Mouse (Mus musculus): ENCODE data around the gene Gm20721. TPM values are rescaled to one million over a fixed set of nuclear protein-coding genes. Genes with fewer than 3 reads are reported as not detected.

Gm20721 gene
- polyA plus RNA-seq, 1 experiment, result 9.7 TPM

GRCm38 (mm10) chr2:174312661-174313060 is 33.9 kb downstream of the Gm20721 start:
- TF ChIP-seq REST (IDR thresholded peaks at IDR 0.05; ENCODE audit: insufficient read depth, insufficient read length) (no peak), TCF3 (IDR thresholded peaks at IDR 0.05; ENCODE audit: insufficient read length, low read depth) (no peak), USF1 (IDR thresholded peaks at IDR 0.05; ENCODE audit: low read depth) (no peak), MYOD1 (IDR thresholded peaks at IDR 0.05; ENCODE audit: control insufficient read depth in 1 of 3, insufficient read length in 2 of 3, low read depth in 2 of 3) (no peak), MYOG (IDR thresholded peaks at IDR 0.05; ENCODE audit: control insufficient read depth in 1 of 3, insufficient read depth in 1 of 3, insufficient read length in 2 of 3, low read depth in 2 of 3) (no peak), SRF (IDR thresholded peaks at IDR 0.05; ENCODE audit: control insufficient read depth, insufficient read length, low read depth) (no peak), POLR2A (IDR thresholded peaks at IDR 0.05; ENCODE audit: insufficient read length, low read depth) (no peak), CEBPB (IDR thresholded peaks at IDR 0.05; ENCODE audit: insufficient read depth, poor library complexity, severe bottlenecking) (no peak), TCF12 (IDR thresholded peaks at IDR 0.05; ENCODE audit: insufficient read depth, poor library complexity, severe bottlenecking) (no peak), MAX (IDR thresholded peaks at IDR 0.05; ENCODE audit: low read depth) (no peak), POLR2AphosphoS2 (IDR thresholded peaks at IDR 0.05; ENCODE audit: insufficient read length, low read depth) (no peak), E2F4 (IDR thresholded peaks at IDR 0.05; ENCODE audit: insufficient read depth) (no peak)
- H3ac ChIP-seq (ENCODE audit: control insufficient read depth, insufficient read length), result no peak overlapping the region
- H3K4me3 ChIP-seq, result no peak overlapping the region
- H3K4me2 ChIP-seq (ENCODE audit: low read depth), result no peak overlapping the region
- H3K27me3 ChIP-seq (ENCODE audit: control insufficient read depth, insufficient read depth, insufficient read length), result no peaks in the 10 kb centered on the region
- H3K79me2 ChIP-seq (ENCODE audit: control insufficient read depth, insufficient read depth), result no peaks in the 10 kb centered on the region
- no peaks in the 10 kb centered on the region for H3K36me3 ChIP-seq (ENCODE audit: control insufficient read depth, insufficient read depth)

- Histone ChIP-seq H3K4me2 (ENCODE audit: low read depth) (no peak overlapping the region), H3K4me3 (no peak overlapping the region), H3K79me2 (ENCODE audit: control insufficient read depth, insufficient read depth) (no peaks in the 10 kb centered on the region), H3K27me3 (ENCODE audit: control insufficient read depth, insufficient read depth, insufficient read length) (no peaks in the 10 kb centered on the region), H3ac (ENCODE audit: control insufficient read depth, insufficient read length) (no peak overlapping the region), H3K36me3 (ENCODE audit: control insufficient read depth, insufficient read depth) (no peaks in the 10 kb centered on the region)
- TF ChIP-seq REST (IDR thresholded peaks at IDR 0.05; ENCODE audit: insufficient read depth, insufficient read length), result no peak
- TF ChIP-seq TCF3 (IDR thresholded peaks at IDR 0.05; ENCODE audit: insufficient read length, low read depth), result no peak
- no peak for TF ChIP-seq SRF (IDR thresholded peaks at IDR 0.05; ENCODE audit: control insufficient read depth, insufficient read length, low read depth)
- no peak for TF ChIP-seq POLR2AphosphoS2 (IDR thresholded peaks at IDR 0.05; ENCODE audit: insufficient read length, low read depth)
- no peak for TF ChIP-seq MAX (IDR thresholded peaks at IDR 0.05; ENCODE audit: low read depth)
- TF ChIP-seq CEBPB (IDR thresholded peaks at IDR 0.05; ENCODE audit: insufficient read depth, poor library complexity, severe bottlenecking), result no peak
- no peak for TF ChIP-seq POLR2A (IDR thresholded peaks at IDR 0.05; ENCODE audit: insufficient read length, low read depth)
- TF ChIP-seq TCF12 (IDR thresholded peaks at IDR 0.05; ENCODE audit: insufficient read depth, poor library complexity, severe bottlenecking), result no peak
- TF ChIP-seq E2F4 (IDR thresholded peaks at IDR 0.05; ENCODE audit: insufficient read depth), result no peak
Measured at GRCm38 (mm10) chr2:174312118-174312647, 34.3 kb downstream of the Gm20721 start.

GRCm38 (mm10) chr2:174311613-174312012 is 34.9 kb downstream of the Gm20721 start:
- Histone ChIP-seq H3K79me2 (ENCODE audit: control insufficient read depth, insufficient read depth) (no peaks in the 10 kb centered on the region), H3K27me3 (ENCODE audit: control insufficient read depth, insufficient read depth, insufficient read length) (no peaks in the 10 kb centered on the region), H3K4me2 (ENCODE audit: low read depth) (no peak overlapping the region), H3K4me3 (no peak overlapping the region), H3ac (ENCODE audit: control insufficient read depth, insufficient read length) (no peak overlapping the region), H3K36me3 (ENCODE audit: control insufficient read depth, insufficient read depth) (no peaks in the 10 kb centered on the region)
- no peak for TF ChIP-seq TCF12 (IDR thresholded peaks at IDR 0.05; ENCODE audit: insufficient read depth, poor library complexity, severe bottlenecking)
- TF ChIP-seq MYOG (IDR thresholded peaks at IDR 0.05; ENCODE audit: control insufficient read depth in 1 of 3, insufficient read depth in 1 of 3, insufficient read length in 2 of 3, low read depth in 2 of 3), result no peak
- TF ChIP-seq CEBPB (IDR thresholded peaks at IDR 0.05; ENCODE audit: insufficient read depth, poor library complexity, severe bottlenecking), result no peak
- TF ChIP-seq E2F4 (IDR thresholded peaks at IDR 0.05; ENCODE audit: insufficient read depth), result no peak
- no peak for TF ChIP-seq USF1 (IDR thresholded peaks at IDR 0.05; ENCODE audit: low read depth)

GRCm38 (mm10) chr2:174310913-174311514 is 35.5 kb downstream of the Gm20721 start:
- H3K4me2 ChIP-seq (ENCODE audit: low read depth), result no peak overlapping the region

More at GRCm38 (mm10) chr2:174310913-174311514, 35.5 kb downstream of the Gm20721 start:
- Histone ChIP-seq H3K79me2 (ENCODE audit: control insufficient read depth, insufficient read depth) (no peaks in the 10 kb centered on the region), H3K4me3 (no peak overlapping the region), H3ac (ENCODE audit: control insufficient read depth, insufficient read length) (no peak overlapping the region), H3K36me3 (ENCODE audit: control insufficient read depth, insufficient read depth) (no peaks in the 10 kb centered on the region), H3K27me3 (ENCODE audit: control insufficient read depth, insufficient read depth, insufficient read length) (no peaks in the 10 kb centered on the region)
- TF ChIP-seq MYOG (IDR thresholded peaks at IDR 0.05; ENCODE audit: control insufficient read depth in 1 of 3, insufficient read depth in 1 of 3, insufficient read length in 2 of 3, low read depth in 2 of 3), result no peak
- no peak for TF ChIP-seq MAX (IDR thresholded peaks at IDR 0.05; ENCODE audit: low read depth)
- no peak for TF ChIP-seq TCF3 (IDR thresholded peaks at IDR 0.05; ENCODE audit: insufficient read length, low read depth)
- no peak for TF ChIP-seq USF1 (IDR thresholded peaks at IDR 0.05; ENCODE audit: low read depth)
- no peak for TF ChIP-seq SRF (IDR thresholded peaks at IDR 0.05; ENCODE audit: control insufficient read depth, insufficient read length, low read depth)
- TF ChIP-seq POLR2A (IDR thresholded peaks at IDR 0.05; ENCODE audit: insufficient read length, low read depth), result no peak
- TF ChIP-seq TCF12 (IDR thresholded peaks at IDR 0.05; ENCODE audit: insufficient read depth, poor library complexity, severe bottlenecking), result no peak
- no peak for TF ChIP-seq POLR2AphosphoS2 (IDR thresholded peaks at IDR 0.05; ENCODE audit: insufficient read length, low read depth)
- TF ChIP-seq CEBPB (IDR thresholded peaks at IDR 0.05; ENCODE audit: insufficient read depth, poor library complexity, severe bottlenecking), result no peak
- TF ChIP-seq E2F4 (IDR thresholded peaks at IDR 0.05; ENCODE audit: insufficient read depth), result no peak
- no peak for TF ChIP-seq MYOD1 (IDR thresholded peaks at IDR 0.05; ENCODE audit: control insufficient read depth in 1 of 3, insufficient read length in 2 of 3, low read depth in 2 of 3)
- no peak for TF ChIP-seq REST (IDR thresholded peaks at IDR 0.05; ENCODE audit: insufficient read depth, insufficient read length)
